Mouse (Mus musculus) heart, embryonic 15.5 days (tissue): ENCODE results near the gene Fcho2. TPM values are rescaled to one million over a fixed set of nuclear protein-coding genes. Genes with fewer than 3 reads are reported as not detected.

ENCODE experiments used
- ATAC-seq: fragments of 200-750 bp; cut with Nextera tagmentation; replicated peaks from 2 replicates; pipeline ENCODE4 v1.8.0; 2017; ENCODE audit warnings: low read depth, moderate TSS enrichment; ENCODE audit not compliant: insufficient number of reproducible peaks, insufficient read depth, low FRiP score
- H3K27ac ChIP-seq: fragments of 300-500 bp; sonication (generic); 2 replicates; pipeline ENCODE4 v1.5.1; 2015; ENCODE audit warnings: mild to moderate bottlenecking, inconsistent platforms
- H3K27me3 ChIP-seq: fragments of 300-500 bp; sonication (generic); 2 replicates; pipeline ENCODE4 v1.6.1; 2015; ENCODE audit warnings: inconsistent platforms
- H3K36me3 ChIP-seq: fragments of 300-500 bp; sonication (generic); 2 replicates; pipeline ENCODE4 v1.6.1; 2015; ENCODE audit warnings: mild to moderate bottlenecking, inconsistent platforms
- H3K4me1 ChIP-seq: fragments of 300-500 bp; sonication (generic); replicated peaks from 2 replicates; pipeline ENCODE4 v1.6.1; 2015; ENCODE audit warnings: inconsistent platforms
- H3K4me2 ChIP-seq: fragments of 300-500 bp; sonication (generic); 2 replicates; pipeline ENCODE4 v1.6.1; 2015; ENCODE audit warnings: inconsistent platforms, mild to moderate bottlenecking, moderate library complexity
- H3K4me3 ChIP-seq: fragments of 300-500 bp; sonication (generic); 2 replicates; pipeline ENCODE4 v1.5.1; 2015; ENCODE audit warnings: mild to moderate bottlenecking, inconsistent platforms
- H3K9ac ChIP-seq: fragments of 300-500 bp; sonication (generic); 2 replicates; pipeline ENCODE4 v1.6.1; 2015; ENCODE audit warnings: mild to moderate bottlenecking, inconsistent platforms
- H3K9me3 ChIP-seq: fragments of 300-500 bp; sonication (generic); replicated peaks from 2 replicates; pipeline ENCODE4 v1.6.1; 2016; ENCODE audit warnings: inconsistent platforms
- WGBS: fragments of 180-500 bp; shearing (Covaris S2); methylation state at CpG from one replicate; pipeline ENCODE4 v1.1.7; 2015; ENCODE audit warnings: mixed read lengths; 5-methylcytosine and 5-hydroxymethylcytosine counted together
- polyA plus RNA-seq: library from polyadenylated mRNA; unstranded; fragments of >200 nt; fragmentation: Nextera tagmentation; extraction: Ambion mirVana; gene quantifications from 2 replicates; pipeline ENCODE4 v1.2.1, GENCODE M21; 2015

The Fcho2 gene
- polyA plus RNA-seq, 1 experiment from 2014 or later: 27.4 TPM

GRCm38 (mm10) chr13:98743829-98744228 lies 71.4 kb downstream of the Fcho2 start:
- Histone ChIP-seq H3K36me3 (peaks cover 31% of the 10 kb centered on the region), H3K4me3 (no peak overlapping the region), H3K27ac (no peak overlapping the region), H3K4me1 (no peaks in the 10 kb centered on the region), H3K4me2 (no peak overlapping the region), H3K9ac (no peak overlapping the region), H3K9me3 (no peaks in the 10 kb centered on the region), H3K27me3 (no peaks in the 10 kb centered on the region)
- ATAC-seq: no peak

- no peaks in the 10 kb centered on the region for H3K9me3 ChIP-seq
- H3K27me3 ChIP-seq: no peaks in the 10 kb centered on the region
- 66% methylated on average over 6 of the region's 6 CpGs for WGBS
- H3K4me2 ChIP-seq: no peak overlapping the region
- H3K9ac ChIP-seq: no peak overlapping the region
- no peaks in the 10 kb centered on the region for H3K4me1 ChIP-seq
- peaks cover 31% of the 10 kb centered on the region for H3K36me3 ChIP-seq
- H3K27ac ChIP-seq: no peak overlapping the region
- ATAC-seq: no peak
- no peak overlapping the region for H3K4me3 ChIP-seq
Observed at GRCm38 (mm10) chr13:98743214-98743613, 72.0 kb downstream of the Fcho2 start.

GRCm38 (mm10) chr13:98738213-98738612 lies 77.0 kb downstream of the Fcho2 start:
- Histone ChIP-seq H3K36me3 (peaks cover 23% of the 10 kb centered on the region), H3K27ac (no peak overlapping the region), H3K9ac (no peak overlapping the region), H3K27me3 (no peaks in the 10 kb centered on the region), H3K4me1 (no peaks in the 10 kb centered on the region), H3K4me2 (no peak overlapping the region), H3K4me3 (no peak overlapping the region), H3K9me3 (no peaks in the 10 kb centered on the region)
- no peak for ATAC-seq
- 83% methylated on average over 2 of the region's 2 CpGs for WGBS

- H3K4me2 ChIP-seq: no peak overlapping the region
- no peaks in the 10 kb centered on the region for H3K4me1 ChIP-seq
- no peak overlapping the region for H3K9ac ChIP-seq
- 49% methylated on average over 3 of the region's 3 CpGs for WGBS
- ATAC-seq: no peak
- peaks cover 45% of the 10 kb centered on the region for H3K36me3 ChIP-seq
- H3K4me3 ChIP-seq: no peak overlapping the region
- no peaks in the 10 kb centered on the region for H3K9me3 ChIP-seq
- H3K27ac ChIP-seq: no peak overlapping the region
- no peaks in the 10 kb centered on the region for H3K27me3 ChIP-seq
Observed at GRCm38 (mm10) chr13:98733292-98733691, 82.0 kb downstream of the Fcho2 start.

GRCm38 (mm10) chr13:98729271-98730062 lies 85.8 kb downstream of the Fcho2 start:
- H3K4me3 ChIP-seq: no peak overlapping the region
- ATAC-seq: no peak
- no peak overlapping the region for H3K9ac ChIP-seq
- peaks cover 57% of the 10 kb centered on the region for H3K36me3 ChIP-seq
- no peaks in the 10 kb centered on the region for H3K27me3 ChIP-seq
- H3K9me3 ChIP-seq: no peaks in the 10 kb centered on the region
- H3K27ac ChIP-seq: no peak overlapping the region
- no peak overlapping the region for H3K4me2 ChIP-seq
- H3K4me1 ChIP-seq: no peaks in the 10 kb centered on the region
- WGBS: 40% methylated on average over 1 of the region's 1 CpGs

GRCm38 (mm10) chr13:98726494-98726893 lies 88.8 kb downstream of the Fcho2 start:
- Histone ChIP-seq H3K9me3 (no peaks in the 10 kb centered on the region), H3K9ac (no peak overlapping the region), H3K27me3 (no peaks in the 10 kb centered on the region), H3K4me1 (no peaks in the 10 kb centered on the region), H3K27ac (no peak overlapping the region), H3K36me3 (peaks cover 36% of the 10 kb centered on the region), H3K4me3 (no peak overlapping the region), H3K4me2 (no peak overlapping the region)
- 56% methylated on average over 4 of the region's 4 CpGs for WGBS
- ATAC-seq: no peak

- Histone ChIP-seq H3K27ac (no peak overlapping the region), H3K4me3 (no peak overlapping the region), H3K9me3 (no peaks in the 10 kb centered on the region), H3K27me3 (no peaks in the 10 kb centered on the region), H3K9ac (no peak overlapping the region), H3K4me2 (no peak overlapping the region), H3K36me3 (peaks cover 19% of the 10 kb centered on the region), H3K4me1 (no peaks in the 10 kb centered on the region)
- no peak for ATAC-seq
- WGBS: 81% methylated on average over 1 of the region's 1 CpGs
Observed at GRCm38 (mm10) chr13:98723430-98723829, 91.8 kb downstream of the Fcho2 start.

GRCm38 (mm10) chr13:98722296-98722695 lies 93.0 kb downstream of the Fcho2 start:
- Histone ChIP-seq H3K4me3 (no peak overlapping the region), H3K4me1 (no peaks in the 10 kb centered on the region), H3K9ac (no peak overlapping the region), H3K27ac (no peak overlapping the region), H3K36me3 (peaks cover 15% of the 10 kb centered on the region; the same call in 1 of the 2 replicates), H3K9me3 (no peaks in the 10 kb centered on the region), H3K27me3 (no peaks in the 10 kb centered on the region), H3K4me2 (no peak overlapping the region)
- 40% methylated on average over 1 of the region's 1 CpGs for WGBS
- ATAC-seq: no peak

- H3K4me1 ChIP-seq: no peaks in the 10 kb centered on the region
- H3K27ac ChIP-seq: no peak overlapping the region
- H3K4me3 ChIP-seq: no peak overlapping the region
- H3K9me3 ChIP-seq: no peaks in the 10 kb centered on the region
- H3K4me2 ChIP-seq: no peak overlapping the region
- H3K27me3 ChIP-seq: no peaks in the 10 kb centered on the region
- no peak for ATAC-seq
- H3K9ac ChIP-seq: no peak overlapping the region
- H3K36me3 ChIP-seq: no peaks in the 10 kb centered on the region; the same call in 1 of the 2 replicates
- WGBS: 86% methylated on average over 8 of the region's 8 CpGs
Observed at GRCm38 (mm10) chr13:98716176-98716575, 99.1 kb downstream of the Fcho2 start.

- Histone ChIP-seq H3K4me1 (no peaks in the 10 kb centered on the region), H3K9ac (no peak overlapping the region), H3K36me3 (no peaks in the 10 kb centered on the region), H3K27ac (no peak overlapping the region), H3K9me3 (no peaks in the 10 kb centered on the region), H3K4me3 (no peak overlapping the region), H3K4me2 (no peak overlapping the region), H3K27me3 (no peaks in the 10 kb centered on the region)
- no peak for ATAC-seq
- WGBS: 83% methylated on average over 6 of the region's 6 CpGs
Observed at GRCm38 (mm10) chr13:98715443-98715990, 99.7 kb downstream of the Fcho2 start.

GRCm38 (mm10) chr13:98710655-98711054 lies 104.6 kb downstream of the Fcho2 start:
- Histone ChIP-seq H3K27ac (no peak overlapping the region), H3K4me2 (no peak overlapping the region), H3K4me3 (no peak overlapping the region), H3K9ac (no peak overlapping the region), H3K4me1 (no peaks in the 10 kb centered on the region), H3K9me3 (no peaks in the 10 kb centered on the region), H3K27me3 (no peaks in the 10 kb centered on the region), H3K36me3 (no peaks in the 10 kb centered on the region)
- 67% methylated on average over 1 of the region's 1 CpGs for WGBS
- ATAC-seq: no peak

- H3K4me1 ChIP-seq: no peaks in the 10 kb centered on the region
- no peak for ATAC-seq
- no peaks in the 10 kb centered on the region for H3K27me3 ChIP-seq
- H3K9ac ChIP-seq: no peak overlapping the region
- H3K4me3 ChIP-seq: no peak overlapping the region
- H3K27ac ChIP-seq: no peak overlapping the region
- no peaks in the 10 kb centered on the region for H3K9me3 ChIP-seq
- H3K36me3 ChIP-seq: no peaks in the 10 kb centered on the region
- 43% methylated on average over 8 of the region's 8 CpGs for WGBS
- H3K4me2 ChIP-seq: no peak overlapping the region
Observed at GRCm38 (mm10) chr13:98710236-98710635, 105.0 kb downstream of the Fcho2 start.
